Mouse (Mus musculus): ENCODE results near the gene Hist2h3c1. TPM values are rescaled to one million over a fixed set of nuclear protein-coding genes. Genes with fewer than 3 reads are reported as not detected.
A peak's percentile ranks its signal among the peaks of the same experiment; 100 is the strongest.
"Not testable (repeated sequence)": the region's sequence is repeated elsewhere in the genome, so short reads cannot be mapped to it uniquely, and the experiment has no call there.

Gene Hist2h3c1
- polyA plus RNA-seq, 1 experiment from 2014 or later: 1.3 TPM

DNA sequence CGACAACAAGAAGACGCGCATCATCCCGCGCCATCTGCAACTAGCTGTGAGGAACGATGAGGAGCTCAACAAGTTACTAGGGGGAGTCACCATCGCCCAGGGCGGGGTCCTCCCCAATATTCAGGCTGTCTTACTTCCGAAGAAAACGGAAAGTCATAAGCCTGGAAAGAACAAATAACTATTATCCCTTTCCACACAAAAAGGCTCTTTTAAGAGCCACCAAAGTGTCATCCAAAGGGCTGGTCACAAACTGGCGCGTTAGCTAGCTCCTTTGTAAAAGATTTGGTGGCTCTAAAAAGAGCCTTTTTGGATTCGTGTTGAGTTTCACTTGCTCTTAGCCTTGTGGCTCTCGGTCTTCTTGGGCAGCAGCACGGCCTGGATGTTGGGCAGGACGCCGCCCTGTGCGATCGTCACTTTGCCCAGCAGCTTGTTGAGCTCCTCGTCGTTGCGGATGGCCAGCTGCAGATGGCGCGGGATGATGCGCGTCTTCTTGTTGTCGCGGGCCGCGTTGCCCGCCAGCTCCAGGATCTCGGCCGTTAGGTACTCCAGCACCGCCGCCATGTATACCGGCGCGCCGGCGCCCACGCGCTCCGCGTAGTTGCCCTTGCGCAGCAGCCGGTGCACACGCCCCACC lies 26.2 kb upstream of the Hist2h3c1 start:
- not testable (repeated sequence) for H3K9me3 ChIP-seq (replicated peaks; ENCODE audit: control insufficient read depth, low read length); H3K36me3 ChIP-seq (ENCODE audit: control insufficient read depth, insufficient read depth, low read length); H3K27me3 ChIP-seq (ENCODE audit: control insufficient read depth, insufficient read depth, low read length)
- peak overlapping the region; percentile 98 for H3K27ac ChIP-seq (ENCODE audit: low read length)
- H3K4me3 ChIP-seq (replicated peaks; ENCODE audit: low read length): peak overlapping the region; percentile 50
- peak overlapping the region; percentile 78 for H3K9ac ChIP-seq (ENCODE audit: low read length)
- WGBS: under 1% methylated on average over 32 of the region's 47 CpGs
- ATAC-seq (ENCODE audit: insufficient read depth, low FRiP score): peak; percentile 1; the same call in 1 of the 2 replicates
- peak overlapping the region; percentile 82 for H3K4me2 ChIP-seq (ENCODE audit: low read depth, low read length)
- peaks cover 31% of the 10 kb centered on the region for H3K4me1 ChIP-seq (ENCODE audit: control insufficient read depth, insufficient read depth, low read length)

DNA sequence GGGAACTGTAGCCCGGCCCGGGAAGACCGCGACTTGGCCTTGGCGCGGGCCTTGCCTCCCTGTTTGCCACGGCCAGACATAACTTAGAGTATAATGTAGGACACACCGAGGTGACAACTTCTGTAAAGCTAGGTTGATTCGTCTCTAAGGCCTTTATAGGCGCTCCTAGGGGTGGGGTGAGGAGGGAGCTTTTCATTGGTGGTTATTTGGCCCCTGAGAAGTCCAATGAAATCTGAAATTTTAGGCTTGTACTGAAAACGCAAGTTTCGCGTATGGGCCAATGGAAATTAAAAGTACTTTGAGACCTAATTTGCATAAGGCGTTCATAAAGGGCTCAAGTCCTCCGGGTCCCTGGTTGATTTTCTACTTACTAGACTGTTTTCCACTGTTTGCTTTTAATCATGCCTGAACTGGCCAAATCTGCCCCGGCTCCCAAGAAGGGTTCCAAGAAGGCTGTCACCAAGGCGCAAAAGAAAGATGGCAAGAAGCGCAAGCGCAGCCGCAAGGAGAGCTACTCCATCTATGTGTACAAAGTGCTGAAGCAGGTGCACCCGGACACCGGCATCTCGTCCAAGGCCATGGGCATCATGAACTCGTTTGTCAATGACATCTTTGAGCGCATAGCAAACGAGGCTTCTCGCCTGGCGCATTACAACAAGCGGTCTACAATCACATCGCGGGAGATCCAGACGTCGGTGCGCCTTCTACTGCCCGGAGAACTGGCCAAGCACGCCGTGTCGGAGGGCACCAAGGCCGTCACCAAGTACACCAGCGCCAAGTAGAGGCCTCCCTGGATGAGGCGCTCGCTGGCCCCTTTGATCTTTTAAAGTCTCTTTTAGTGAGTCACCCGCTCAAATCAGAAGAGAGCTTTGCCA lies 25.5 kb upstream of the Hist2h3c1 start, which contains the start of the genes Hist2h2ac and Hist2h2be:
Gene Hist2h2ac, minus strand, starts transcription at position 116 of the 875 bp plus-strand sequence.
Gene Hist2h2be, plus strand, starts transcription at position 355 of the 875 bp plus-strand sequence.
- peak; percentile 93 for ATAC-seq (ENCODE audit: insufficient read depth, low FRiP score)
- H3K4me2 ChIP-seq (ENCODE audit: low read depth, low read length): peak within 1 kb of the TSS; percentile 82
- peak within 1 kb of the TSS; percentile 50 for H3K4me3 ChIP-seq (replicated peaks; ENCODE audit: low read length)
- H3K4me1 ChIP-seq (ENCODE audit: control insufficient read depth, insufficient read depth, low read length): peaks cover 31% of the 10 kb centered on the region
- H3K9me3 ChIP-seq (replicated peaks; ENCODE audit: control insufficient read depth, low read length): no peaks in the 10 kb centered on the region
- peak within 1 kb of the TSS; percentile 98 for H3K27ac ChIP-seq (ENCODE audit: low read length)
- H3K9ac ChIP-seq (ENCODE audit: low read length): peak within 1 kb of the TSS; percentile 78
- no peaks in the 10 kb centered on the region for H3K36me3 ChIP-seq (ENCODE audit: control insufficient read depth, insufficient read depth, low read length)
- under 1% methylated on average over 43 of the region's 43 CpGs for WGBS
- H3K27me3 ChIP-seq (ENCODE audit: control insufficient read depth, insufficient read depth, low read length): no peaks in the 10 kb centered on the region

DNA sequence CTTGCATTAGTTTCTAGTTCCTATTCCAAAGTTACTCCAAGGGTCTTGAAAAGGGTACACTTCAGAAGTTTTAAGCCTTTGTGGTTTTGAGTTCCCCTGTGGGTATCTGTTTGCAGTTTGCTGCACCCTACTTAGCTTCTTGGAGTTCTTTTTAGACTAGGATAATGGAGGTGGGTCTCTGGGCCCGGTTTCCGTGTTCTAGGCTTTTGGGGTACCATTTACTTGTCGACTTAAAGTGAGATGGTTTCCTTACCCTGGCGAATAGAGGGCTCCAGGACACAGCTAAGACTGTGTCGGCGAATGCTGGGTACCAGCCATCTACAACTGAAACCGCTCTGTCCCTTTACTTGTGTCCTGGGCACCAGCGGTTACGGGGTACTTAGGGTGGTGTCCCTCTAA lies 24.8 kb upstream of the Hist2h3c1 start:
- Histone ChIP-seq H3K4me3 (replicated peaks; ENCODE audit: low read length) (peak overlapping the region; percentile 50), H3K4me1 (ENCODE audit: control insufficient read depth, insufficient read depth, low read length) (peaks cover 31% of the 10 kb centered on the region), H3K27me3 (ENCODE audit: control insufficient read depth, insufficient read depth, low read length) (no peaks in the 10 kb centered on the region), H3K9ac (ENCODE audit: low read length) (peak overlapping the region; percentile 76), H3K27ac (ENCODE audit: low read length) (peak overlapping the region; percentile 98), H3K36me3 (ENCODE audit: control insufficient read depth, insufficient read depth, low read length) (no peaks in the 10 kb centered on the region), H3K9me3 (replicated peaks; ENCODE audit: control insufficient read depth, low read length) (no peaks in the 10 kb centered on the region), H3K4me2 (ENCODE audit: low read depth, low read length) (peak overlapping the region; percentile 82)
- no peak for ATAC-seq (ENCODE audit: insufficient read depth, low FRiP score)
- 18% methylated on average over 9 of the region's 9 CpGs for WGBS

DNA sequence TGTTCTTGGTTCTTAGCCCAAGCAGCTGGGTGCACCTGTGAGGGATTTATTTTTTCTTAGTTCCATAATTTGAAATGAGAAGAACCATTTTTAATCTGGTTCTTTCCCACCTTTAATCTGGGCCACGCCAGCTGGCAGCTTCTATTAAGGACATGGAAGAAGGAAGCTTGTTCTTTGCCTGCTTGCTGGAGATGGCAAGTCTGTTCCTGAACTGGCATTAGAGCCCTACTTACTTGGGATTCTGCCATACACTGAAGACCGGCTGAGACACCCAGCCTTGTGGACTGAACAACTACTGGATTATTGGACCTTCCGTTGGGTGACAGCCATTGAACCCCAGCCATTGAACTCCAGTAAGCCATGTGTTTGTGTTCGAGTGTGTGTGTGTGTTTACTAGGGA lies 23.7 kb upstream of the Hist2h3c1 start:
- Histone ChIP-seq H3K9ac (ENCODE audit: low read length) (no peak overlapping the region), H3K27ac (ENCODE audit: low read length) (no peak overlapping the region), H3K27me3 (ENCODE audit: control insufficient read depth, insufficient read depth, low read length) (no peaks in the 10 kb centered on the region), H3K36me3 (ENCODE audit: control insufficient read depth, insufficient read depth, low read length) (no peaks in the 10 kb centered on the region), H3K9me3 (replicated peaks; ENCODE audit: control insufficient read depth, low read length) (no peaks in the 10 kb centered on the region), H3K4me3 (replicated peaks; ENCODE audit: low read length) (no peak overlapping the region), H3K4me1 (ENCODE audit: control insufficient read depth, insufficient read depth, low read length) (peaks cover 31% of the 10 kb centered on the region), H3K4me2 (ENCODE audit: low read depth, low read length) (peak overlapping the region; percentile 82)
- 86% methylated on average over 4 of the region's 4 CpGs for WGBS
- ATAC-seq (ENCODE audit: insufficient read depth, low FRiP score): no peak

DNA sequence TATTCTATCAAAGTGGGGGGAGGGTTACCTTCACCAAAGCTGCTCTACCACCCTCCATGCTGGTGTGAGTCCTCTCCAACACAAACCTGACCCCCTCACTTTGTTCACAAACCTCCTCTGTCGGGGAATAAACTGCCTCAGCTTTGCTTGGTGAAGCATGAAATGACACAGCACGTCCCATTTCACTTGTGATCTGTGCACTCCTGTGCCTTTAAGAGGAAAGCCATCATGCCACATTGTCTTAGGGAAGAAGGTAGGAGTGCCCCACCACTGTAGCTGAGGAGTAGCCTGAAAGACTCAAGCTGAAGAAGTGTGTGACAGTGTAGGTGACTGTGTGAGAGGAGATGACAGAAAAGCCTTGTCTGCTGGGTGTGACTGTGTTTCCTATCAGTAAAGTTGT lies 21.1 kb upstream of the Hist2h3c1 start:
- Histone ChIP-seq H3K4me2 (ENCODE audit: low read depth, low read length) (no peak overlapping the region), H3K27me3 (ENCODE audit: control insufficient read depth, insufficient read depth, low read length) (no peaks in the 10 kb centered on the region), H3K4me1 (ENCODE audit: control insufficient read depth, insufficient read depth, low read length) (peaks cover 23% of the 10 kb centered on the region), H3K9me3 (replicated peaks; ENCODE audit: control insufficient read depth, low read length) (no peaks in the 10 kb centered on the region), H3K27ac (ENCODE audit: low read length) (no peak overlapping the region), H3K9ac (ENCODE audit: low read length) (0 out of 2 replicates have a peak overlapping the region, but pooled peaks have one; percentile 10), H3K36me3 (ENCODE audit: control insufficient read depth, insufficient read depth, low read length) (no peaks in the 10 kb centered on the region), H3K4me3 (replicated peaks; ENCODE audit: low read length) (no peak overlapping the region)
- no peak for ATAC-seq (ENCODE audit: insufficient read depth, low FRiP score)
- WGBS: 53% methylated on average over 2 of the region's 2 CpGs

DNA sequence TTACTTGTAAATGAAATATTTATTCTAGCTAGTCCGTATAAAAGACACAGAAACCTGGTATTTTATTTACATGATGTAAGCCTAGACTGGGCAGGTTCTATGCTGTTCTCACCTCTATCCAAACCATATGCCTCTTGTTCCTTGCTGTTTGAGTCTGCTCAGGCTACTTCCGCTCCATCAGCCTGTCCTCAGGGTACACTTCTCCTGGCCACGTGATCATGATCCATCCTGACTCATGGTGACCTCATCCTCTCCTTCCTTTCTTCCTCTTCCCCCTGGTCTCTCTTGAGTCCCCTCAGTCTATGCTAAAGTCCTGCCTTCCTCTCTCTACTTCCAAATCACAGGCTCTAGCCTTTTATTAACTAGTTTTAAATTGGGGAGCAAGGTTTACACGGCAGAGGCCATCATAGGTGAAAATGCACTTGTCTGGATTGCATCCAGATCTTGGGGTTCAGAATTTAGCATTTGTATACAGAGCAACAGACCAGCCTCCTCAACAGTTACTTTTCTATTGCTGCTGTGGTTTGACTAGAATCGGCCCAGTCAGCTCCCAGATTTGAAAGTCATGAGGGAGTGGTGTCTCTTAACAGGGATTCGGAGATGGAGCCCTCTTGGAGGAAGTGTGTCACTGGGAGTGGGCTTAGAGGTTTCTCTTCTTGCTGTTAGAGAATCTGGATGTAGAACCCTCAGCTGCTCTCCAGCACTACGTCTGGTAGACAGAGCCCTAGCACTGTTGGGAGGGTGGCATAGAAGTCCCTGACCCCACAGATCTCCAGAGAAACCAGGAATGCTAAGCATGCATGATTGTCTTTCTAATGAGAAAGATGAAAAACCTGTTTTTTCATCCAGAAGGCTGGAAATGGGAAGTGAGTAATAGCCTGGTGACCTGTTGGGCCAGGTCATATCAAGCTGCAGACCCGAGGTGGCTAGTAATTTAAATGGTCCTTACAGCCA lies 19.5 kb upstream of the Hist2h3c1 start:
- H3K27ac ChIP-seq (ENCODE audit: low read length): no peak overlapping the region
- H3K9ac ChIP-seq (ENCODE audit: low read length): no peak overlapping the region
- no peak; the same call in 1 of the 2 replicates for ATAC-seq (ENCODE audit: insufficient read depth, low FRiP score)
- H3K4me1 ChIP-seq (ENCODE audit: control insufficient read depth, insufficient read depth, low read length): peaks cover 14% of the 10 kb centered on the region
- 59% methylated on average over 8 of the region's 8 CpGs for WGBS
- H3K36me3 ChIP-seq (ENCODE audit: control insufficient read depth, insufficient read depth, low read length): no peaks in the 10 kb centered on the region
- H3K27me3 ChIP-seq (ENCODE audit: control insufficient read depth, insufficient read depth, low read length): no peaks in the 10 kb centered on the region
- no peak overlapping the region for H3K4me3 ChIP-seq (replicated peaks; ENCODE audit: low read length)
- H3K9me3 ChIP-seq (replicated peaks; ENCODE audit: control insufficient read depth, low read length): no peaks in the 10 kb centered on the region
- no peak overlapping the region for H3K4me2 ChIP-seq (ENCODE audit: low read depth, low read length)

DNA sequence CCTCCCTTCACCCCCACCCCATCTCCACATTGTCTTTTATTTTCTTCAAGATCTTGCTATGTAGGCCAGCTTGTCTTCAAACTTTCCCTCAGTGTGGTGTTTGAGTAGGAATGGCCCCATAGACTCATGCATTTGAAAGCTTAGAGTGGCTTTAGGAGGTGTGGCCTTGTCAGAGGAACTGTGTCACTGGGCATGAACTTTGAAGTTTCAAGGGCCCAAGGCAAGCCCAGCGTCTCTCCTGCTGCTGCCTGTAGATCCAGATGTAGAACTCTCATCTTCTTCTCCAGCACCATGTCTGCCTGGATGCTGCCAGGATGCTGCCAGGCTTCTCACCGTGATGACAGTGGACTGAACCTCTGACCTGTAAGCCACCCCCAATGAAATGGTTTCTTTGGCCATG lies 17.7 kb upstream of the Hist2h3c1 start:
- Histone ChIP-seq H3K27me3 (ENCODE audit: control insufficient read depth, insufficient read depth, low read length) (no peaks in the 10 kb centered on the region), H3K4me3 (replicated peaks; ENCODE audit: low read length) (no peak overlapping the region), H3K4me1 (ENCODE audit: control insufficient read depth, insufficient read depth, low read length) (no peaks in the 10 kb centered on the region; the same call in 1 of the 2 replicates), H3K36me3 (ENCODE audit: control insufficient read depth, insufficient read depth, low read length) (no peaks in the 10 kb centered on the region), H3K4me2 (ENCODE audit: low read depth, low read length) (no peak overlapping the region), H3K9me3 (replicated peaks; ENCODE audit: control insufficient read depth, low read length) (no peaks in the 10 kb centered on the region), H3K27ac (ENCODE audit: low read length) (no peak overlapping the region), H3K9ac (ENCODE audit: low read length) (no peak overlapping the region)
- WGBS: 77% methylated on average over 2 of the region's 2 CpGs
- ATAC-seq (ENCODE audit: insufficient read depth, low FRiP score): no peak

DNA sequence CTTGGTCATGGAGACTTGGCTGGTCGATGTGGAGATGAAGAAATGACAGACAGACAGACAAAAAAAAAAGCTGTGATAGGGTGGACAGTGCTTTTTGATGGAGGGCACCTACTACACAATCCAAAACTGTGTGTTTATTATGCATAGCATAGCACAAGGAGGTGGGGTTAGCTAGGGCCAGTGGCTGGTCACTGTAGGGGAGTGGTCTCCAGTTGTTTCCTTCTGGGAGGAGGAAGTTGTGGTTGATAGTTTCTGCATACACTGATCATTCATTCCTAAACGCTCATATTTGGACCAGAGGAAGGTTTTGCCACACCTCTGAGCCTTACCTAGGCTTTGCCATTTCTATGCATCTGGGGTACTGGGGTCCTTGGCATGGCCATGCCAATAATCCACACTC lies 16.1 kb upstream of the Hist2h3c1 start:
- no peaks in the 10 kb centered on the region for H3K9me3 ChIP-seq (replicated peaks; ENCODE audit: control insufficient read depth, low read length)
- H3K4me3 ChIP-seq (replicated peaks; ENCODE audit: low read length): no peak overlapping the region
- no peak overlapping the region for H3K4me2 ChIP-seq (ENCODE audit: low read depth, low read length)
- no peaks in the 10 kb centered on the region for H3K27me3 ChIP-seq (ENCODE audit: control insufficient read depth, insufficient read depth, low read length)
- H3K27ac ChIP-seq (ENCODE audit: low read length): no peak overlapping the region
- H3K36me3 ChIP-seq (ENCODE audit: control insufficient read depth, insufficient read depth, low read length): no peaks in the 10 kb centered on the region
- ATAC-seq (ENCODE audit: insufficient read depth, low FRiP score): no peak
- H3K9ac ChIP-seq (ENCODE audit: low read length): no peak overlapping the region
- 73% methylated on average over 2 of the region's 2 CpGs for WGBS
- H3K4me1 ChIP-seq (ENCODE audit: control insufficient read depth, insufficient read depth, low read length): no peaks in the 10 kb centered on the region; the same call in 1 of the 2 replicates

Data from stomach, embryonic 16.5 days (tissue).